Mouse (Mus musculus) E14TG2a.4 (cell line): ENCODE measurements at regions not wholly inside any gene's neighbourhood (a gene's known extent, or its start where the extent isn't known, plus 50 kb on each side); places are given as distances from the start of the nearest gene placed in this dataset.

ENCODE experiments used
- H3K27me3 ChIP-seq: 2 replicates; pipeline ENCODE4 v1.6.1; 2014; ENCODE audit warnings: low read length, control low read depth; ENCODE audit not compliant: insufficient read depth
- H3K36me3 ChIP-seq: 2 replicates; pipeline ENCODE4 v1.6.1; 2014; ENCODE audit warnings: low read length, control low read depth; ENCODE audit not compliant: insufficient read depth
- H3K4me1 ChIP-seq: replicated peaks from 2 replicates; pipeline ENCODE4 v1.6.1; 2014; ENCODE audit warnings: low read depth, low read length, control low read depth
- H3K4me3 ChIP-seq: replicated peaks from 2 replicates; pipeline ENCODE4 v1.5.1; 2014; ENCODE audit warnings: mild to moderate bottlenecking, low read length
- H3K9me3 ChIP-seq: 2 replicates; pipeline ENCODE4 v1.6.1; 2014; ENCODE audit warnings: low read length, control low read depth
- CTCF ChIP-seq: conservative IDR thresholded peaks from 2 replicates; pipeline ENCODE4 v1.5.1; 2014; ENCODE audit warnings: low read length
- NANOG ChIP-seq: IDR thresholded peaks from 2 replicates; pipeline ENCODE4 v1.6.1; 2014; ENCODE audit warnings: borderline replicate concordance, low read length, mixed read lengths
- POU5F1 ChIP-seq: IDR thresholded peaks from 2 replicates; pipeline ENCODE4 v1.6.1; 2014; ENCODE audit warnings: low read length, borderline replicate concordance

DNA sequence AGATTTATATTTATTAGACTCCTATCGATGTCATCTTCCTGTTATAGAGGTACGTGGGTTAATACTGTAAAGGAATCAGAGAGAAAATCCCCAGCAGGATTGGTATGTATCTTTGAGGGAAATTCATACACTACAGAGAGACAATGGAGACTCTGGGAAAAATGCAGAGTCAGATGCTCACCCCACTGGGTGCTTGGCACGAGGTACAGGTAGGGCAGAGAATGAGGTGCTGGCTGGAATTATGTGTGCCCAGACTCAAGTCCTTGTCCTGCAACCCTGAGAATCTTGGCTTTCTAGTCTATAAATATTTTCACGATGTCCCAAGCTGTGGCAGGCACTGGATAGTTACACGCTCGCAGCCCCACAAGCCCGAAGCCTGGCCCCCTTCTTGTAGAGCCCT lies 57.8 kb upstream of the Cry1 start:
- Histone ChIP-seq H3K4me3 (no peak overlapping the region), H3K36me3 (no peaks in the 10 kb centered on the region), H3K4me1 (no peaks in the 10 kb centered on the region), H3K27me3 (peaks cover 4% of the 10 kb centered on the region), H3K9me3 (no peaks in the 10 kb centered on the region)
- TF ChIP-seq POU5F1 (no peak), CTCF (no peak)

- H3K9me3 ChIP-seq, result no peaks in the 10 kb centered on the region
- TF ChIP-seq POU5F1 (no peak), CTCF (no peak), NANOG (no peak)
- no peaks in the 10 kb centered on the region for H3K36me3 ChIP-seq
- no peaks in the 10 kb centered on the region for H3K4me1 ChIP-seq
- H3K27me3 ChIP-seq, result peaks cover 4% of the 10 kb centered on the region
- H3K4me3 ChIP-seq, result no peak overlapping the region
These were observed 58.7 kb upstream of the Cry1 start for GRCm38 (mm10) chr10:85243556-85243955.

DNA sequence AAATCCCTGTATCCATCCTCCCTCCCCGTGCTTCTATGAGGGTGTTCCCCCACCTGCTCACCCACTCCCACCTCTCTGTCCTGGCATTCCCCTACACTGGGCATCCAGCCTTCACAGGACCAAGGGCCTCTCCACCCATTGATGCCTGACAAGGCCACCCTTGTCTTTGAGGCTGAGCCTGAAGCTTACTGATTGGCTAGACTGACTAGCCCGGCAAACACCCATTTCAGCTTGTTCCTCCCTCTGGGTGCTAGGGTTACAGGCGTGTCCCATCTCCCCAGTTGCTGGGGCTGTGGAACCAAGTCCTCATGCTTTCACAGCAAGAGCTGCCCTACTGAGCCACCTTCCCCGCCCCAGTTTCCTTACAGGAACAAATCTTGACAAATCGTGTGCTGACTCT lies 80.9 kb upstream of the Cry1 start:
- no peak for TF ChIP-seq NANOG
- Histone ChIP-seq H3K4me3 (no peak overlapping the region), H3K4me1 (peaks cover 9% of the 10 kb centered on the region; the same call in 1 of the 2 replicates), H3K27me3 (peaks cover 8% of the 10 kb centered on the region; the same call in 1 of the 2 replicates), H3K36me3 (no peaks in the 10 kb centered on the region), H3K9me3 (no peaks in the 10 kb centered on the region)

GRCm38 (mm10) chr10:85266148-85266547 lies 81.3 kb upstream of the Cry1 start:
- Histone ChIP-seq H3K4me3 (no peak overlapping the region), H3K27me3 (peaks cover 8% of the 10 kb centered on the region; the same call in 1 of the 2 replicates), H3K36me3 (no peaks in the 10 kb centered on the region), H3K9me3 (no peaks in the 10 kb centered on the region), H3K4me1 (peaks cover 9% of the 10 kb centered on the region; the same call in 1 of the 2 replicates)
- TF ChIP-seq CTCF (no peak), POU5F1 (no peak), NANOG (no peak)

- Histone ChIP-seq H3K4me1 (peaks cover 13% of the 10 kb centered on the region), H3K9me3 (no peaks in the 10 kb centered on the region), H3K27me3 (peaks cover 8% of the 10 kb centered on the region; the same call in 1 of the 2 replicates), H3K36me3 (no peaks in the 10 kb centered on the region), H3K4me3 (no peak overlapping the region)
- TF ChIP-seq CTCF (no peak), NANOG (no peak), POU5F1 (no peak)
These were observed 81.9 kb upstream of the Cry1 start for GRCm38 (mm10) chr10:85266796-85267195.

- TF ChIP-seq POU5F1, result no peak
- TF ChIP-seq CTCF, result no peak
- TF ChIP-seq NANOG, result no peak
- no peaks in the 10 kb centered on the region for H3K9me3 ChIP-seq
- no peaks in the 10 kb centered on the region for H3K36me3 ChIP-seq
- no peak overlapping the region for H3K4me3 ChIP-seq
- peaks cover 6% of the 10 kb centered on the region; the same call in 1 of the 2 replicates for H3K27me3 ChIP-seq
- H3K4me1 ChIP-seq, result peaks cover 24% of the 10 kb centered on the region
These were observed 85.3 kb upstream of the Cry1 start for GRCm38 (mm10) chr10:85270209-85270608.

- Histone ChIP-seq H3K9me3 (no peaks in the 10 kb centered on the region), H3K36me3 (no peaks in the 10 kb centered on the region), H3K27me3 (no peaks in the 10 kb centered on the region), H3K4me3 (no peak overlapping the region), H3K4me1 (peaks cover 11% of the 10 kb centered on the region)
- TF ChIP-seq POU5F1 (no peak), CTCF (no peak), NANOG (no peak)
These were observed 91.9 kb upstream of the Cry1 start for GRCm38 (mm10) chr10:85276793-85277192.

DNA sequence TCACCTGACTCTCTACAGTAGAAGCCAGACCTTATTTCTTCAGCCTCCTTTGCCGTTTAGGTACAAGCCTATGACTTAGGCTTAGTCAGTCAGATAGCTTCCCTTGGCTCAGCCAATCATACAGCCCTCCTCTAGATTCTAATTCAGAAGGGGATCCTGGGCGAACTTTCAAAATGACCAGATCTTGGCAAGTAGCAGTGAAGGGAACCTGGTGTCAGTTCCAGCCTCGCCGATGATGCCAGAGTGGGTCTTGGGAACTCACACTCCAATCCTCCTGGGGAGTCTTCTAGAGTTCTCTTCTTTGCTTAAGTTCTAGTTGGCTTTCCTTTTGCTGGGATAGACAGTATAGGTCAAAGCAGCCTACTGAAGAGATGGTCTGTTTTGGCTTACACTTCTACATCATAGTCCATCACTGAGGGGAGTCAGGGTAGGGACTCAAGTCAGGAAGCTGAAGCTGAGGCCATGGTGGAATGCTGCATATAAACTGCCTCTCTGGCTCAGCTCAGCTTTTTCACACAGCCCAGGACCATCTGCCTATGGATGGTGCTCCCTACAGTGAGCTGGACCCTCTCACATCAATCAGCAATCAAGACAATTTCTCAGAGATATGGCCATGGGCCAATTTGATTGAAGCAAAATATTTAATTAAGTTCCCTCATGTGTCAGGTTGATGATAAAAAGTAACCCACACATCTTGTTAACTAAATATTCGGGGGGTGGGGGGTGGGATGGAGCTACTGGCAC lies 94.7 kb upstream of the Btbd11 start:
- Histone ChIP-seq H3K36me3 (no peaks in the 10 kb centered on the region), H3K9me3 (no peaks in the 10 kb centered on the region), H3K4me3 (no peak overlapping the region), H3K27me3 (no peaks in the 10 kb centered on the region; the same call in 1 of the 2 replicates), H3K4me1 (no peaks in the 10 kb centered on the region)
- TF ChIP-seq NANOG, result no peak
- TF ChIP-seq CTCF, result no peak
- no peak for TF ChIP-seq POU5F1

GRCm38 (mm10) chr10:85292477-85292855 lies 94.1 kb upstream of the Btbd11 start:
- H3K4me1 ChIP-seq, result no peaks in the 10 kb centered on the region
- H3K36me3 ChIP-seq, result no peaks in the 10 kb centered on the region
- no peak overlapping the region for H3K4me3 ChIP-seq
- no peaks in the 10 kb centered on the region for H3K9me3 ChIP-seq
- TF ChIP-seq POU5F1, result no peak
- no peak for TF ChIP-seq CTCF
- no peak for TF ChIP-seq NANOG
- no peaks in the 10 kb centered on the region; the same call in 1 of the 2 replicates for H3K27me3 ChIP-seq
